Mouse (Mus musculus) cortical plate, adult 2 months (tissue): Measurements from ENCODE around the gene Olfr1507. TPM values are rescaled to one million over a fixed set of nuclear protein-coding genes. Genes with fewer than 3 reads are reported as not detected.

Source experiments
- H3K27ac ChIP-seq: fragments of 200-500 bp; 2 replicates; pipeline ENCODE4 v1.5.1; 2012; ENCODE audit warnings: low read length, control low read depth, inconsistent platforms; ENCODE audit not compliant: insufficient read depth
- H3K4me1 ChIP-seq: fragments of 200-500 bp; 2 replicates; pipeline ENCODE4 v1.6.1; 2011; ENCODE audit warnings: low read length; ENCODE audit not compliant: control insufficient read depth, insufficient read depth
- H3K4me3 ChIP-seq: fragments of 200-500 bp; 2 replicates; pipeline ENCODE4 v1.5.1; 2011; ENCODE audit warnings: mild to moderate bottlenecking, low read length, control low read depth; ENCODE audit not compliant: insufficient read depth
- CTCF ChIP-seq: fragments of 200-500 bp; IDR thresholded peaks from 2 replicates; pipeline ENCODE4 v1.5.1; 2011; ENCODE audit warnings: mild to moderate bottlenecking, control low read depth, low read length; ENCODE audit not compliant: insufficient read depth; ENCODE audit errors: extremely low read depth
- POLR2A ChIP-seq: fragments of 200-500 bp; IDR thresholded peaks from 2 replicates; pipeline ENCODE4 v1.6.1; 2011; ENCODE audit warnings: mild to moderate bottlenecking, low read length, control low read depth; ENCODE audit not compliant: insufficient read depth; ENCODE audit errors: extremely low read depth
- polyA plus RNA-seq: library from polyadenylated mRNA; depleted of rRNA; stranded (reverse); fragments of >200 nt; gene quantifications from 2 replicates; pipeline ENCODE4 v1.2.3, GENCODE M21; 2012; rRNA removed

The Olfr1507 gene
- not detected in 2 replicates for polyA plus RNA-seq

DNA sequence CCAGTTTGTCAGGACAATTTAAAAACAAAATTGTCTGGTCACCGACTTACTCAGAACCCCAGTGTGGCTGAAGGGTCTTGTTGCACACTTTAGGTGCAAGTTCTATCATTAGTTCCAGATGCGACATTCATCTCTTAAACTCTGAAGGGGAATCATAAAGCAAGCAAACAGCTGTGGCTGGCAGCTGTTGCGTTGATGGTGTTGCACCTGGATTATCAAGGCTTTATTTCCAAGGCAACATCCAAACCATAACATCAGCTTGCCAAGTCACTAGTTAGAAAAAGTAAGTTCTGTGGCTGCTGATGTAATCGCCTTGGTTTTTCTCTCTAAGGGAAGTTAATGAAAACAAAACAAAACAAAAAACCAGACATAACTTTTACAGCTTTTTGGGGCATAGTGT, at the start of gene Olfr1507:
Olfr1507 (minus strand) TSS at position 234 of the 400 bp plus-strand sequence.
- no peak for TF ChIP-seq CTCF
- no peak for TF ChIP-seq POLR2A
- Histone ChIP-seq H3K27ac (no peak within 1 kb of the TSS), H3K4me1 (no peaks in the 10 kb centered on the region), H3K4me3 (no peak within 1 kb of the TSS)

DNA sequence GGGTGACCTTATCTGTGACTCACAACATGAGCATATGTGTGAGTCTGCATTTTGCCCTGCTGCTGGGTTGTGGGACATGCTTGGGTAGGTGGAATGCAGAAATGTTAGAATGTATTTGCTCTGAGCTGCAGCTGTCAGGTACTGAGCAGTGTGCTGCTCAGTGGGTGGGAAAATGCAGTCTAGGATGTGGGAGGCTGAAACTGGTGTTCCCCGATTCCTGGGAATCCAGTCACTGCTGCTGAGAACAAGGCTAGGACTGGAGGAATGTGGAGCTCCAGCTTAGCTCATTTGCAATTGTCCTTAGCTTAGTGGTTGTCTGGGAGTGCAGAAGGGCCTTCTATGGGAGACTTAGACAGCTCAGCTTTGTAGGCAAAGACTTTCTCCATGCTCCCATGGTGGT, 37.8 kb upstream of the Olfr1507 start:
- TF ChIP-seq POLR2A (no peak), CTCF (no peak)
- Histone ChIP-seq H3K4me1 (no peaks in the 10 kb centered on the region), H3K27ac (no peak overlapping the region), H3K4me3 (no peak overlapping the region)

DNA sequence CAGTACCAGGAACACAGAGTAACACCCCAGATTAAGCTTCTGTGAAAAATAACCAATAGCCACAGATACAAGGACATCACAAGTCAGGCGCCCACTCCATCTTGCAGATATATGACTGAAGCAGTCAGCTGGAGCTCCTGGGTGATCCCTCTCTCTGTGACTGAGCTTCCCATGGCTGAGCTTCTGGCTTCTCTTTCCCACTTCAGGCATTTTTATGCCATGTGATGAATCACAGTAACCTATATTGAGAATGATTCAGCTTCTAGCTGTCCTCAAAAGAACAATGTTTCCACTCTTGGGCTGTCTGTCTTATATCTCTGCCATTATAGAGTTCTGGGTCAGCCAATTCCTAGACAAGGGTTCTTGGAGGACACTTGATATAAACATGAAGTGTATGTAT, 29.4 kb upstream of the Olfr1507 start:
- Histone ChIP-seq H3K27ac (no peak overlapping the region), H3K4me3 (no peak overlapping the region), H3K4me1 (no peaks in the 10 kb centered on the region)
- no peak for TF ChIP-seq CTCF
- no peak for TF ChIP-seq POLR2A

DNA sequence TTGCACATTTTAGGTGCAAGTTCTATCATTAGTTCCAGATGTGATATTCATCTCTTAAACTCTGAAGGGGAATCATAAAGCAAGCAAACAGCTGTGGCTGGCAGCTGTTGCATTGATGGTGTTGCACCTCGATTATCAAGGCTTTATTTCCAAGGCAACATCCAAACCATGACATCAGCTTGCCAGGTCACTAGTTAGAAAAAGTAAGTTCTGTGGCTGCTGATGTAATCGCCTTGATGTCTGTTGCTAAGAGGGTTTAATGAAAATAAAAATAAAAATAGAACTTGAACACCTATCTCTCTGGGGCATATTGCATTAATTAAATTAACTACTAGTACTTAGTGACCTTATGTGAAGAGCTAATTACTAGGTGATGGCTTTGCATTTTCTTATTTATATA, 28.2 kb downstream of the Olfr1507 start, which contains the start of gene Olfr1508:
Olfr1508 (minus strand) TSS at position 101 of the 400 bp plus-strand sequence.
- Histone ChIP-seq H3K4me3 (no peak within 1 kb of the TSS), H3K27ac (no peak within 1 kb of the TSS), H3K4me1 (no peaks in the 10 kb centered on the region)
- TF ChIP-seq CTCF (no peak), POLR2A (no peak)

DNA sequence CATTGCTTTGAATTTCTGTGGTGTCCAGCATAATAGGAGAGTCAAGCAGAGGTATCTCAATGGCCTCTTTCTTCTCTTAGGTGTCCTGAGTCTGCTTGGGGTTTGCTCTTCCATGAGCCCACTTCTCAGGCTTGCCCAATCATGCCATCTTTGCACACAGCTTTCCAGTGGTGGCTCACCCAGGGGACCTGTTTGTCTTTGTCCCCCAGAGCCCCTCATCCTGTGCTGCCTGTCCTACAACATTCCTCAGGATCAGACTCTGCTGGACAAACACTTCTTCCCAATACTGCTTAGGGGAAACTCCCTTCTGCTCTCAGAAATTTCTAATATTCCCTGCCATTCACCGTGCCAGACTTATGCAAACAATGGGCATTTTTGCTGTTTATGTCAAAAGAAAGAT, 29.8 kb downstream of the Olfr1507 start:
- no peak overlapping the region for H3K27ac ChIP-seq
- TF ChIP-seq POLR2A: no peak
- no peak for TF ChIP-seq CTCF
- H3K4me1 ChIP-seq: no peaks in the 10 kb centered on the region
- no peak overlapping the region for H3K4me3 ChIP-seq

DNA sequence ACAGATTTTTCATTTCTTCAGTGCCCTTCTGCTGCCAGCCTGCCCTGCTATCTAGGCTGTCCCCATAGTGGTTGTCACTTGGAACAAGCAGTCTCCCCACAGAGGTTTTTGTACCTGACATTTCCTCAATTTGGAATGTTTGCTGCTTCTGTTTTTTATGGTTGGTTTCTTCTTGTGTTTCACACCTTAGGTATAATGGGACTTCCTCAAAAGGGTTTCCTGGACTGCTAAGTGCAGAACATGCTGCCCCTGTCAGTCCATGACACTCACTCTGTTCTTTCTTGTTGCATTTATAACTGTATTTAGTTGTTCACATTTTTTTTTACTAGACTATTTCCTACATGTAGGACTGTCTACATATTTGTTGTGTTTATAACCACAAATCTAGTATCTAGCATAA, 33.6 kb downstream of the Olfr1507 start:
- TF ChIP-seq POLR2A: no peak
- no peak for TF ChIP-seq CTCF
- H3K4me3 ChIP-seq: no peak overlapping the region
- H3K4me1 ChIP-seq: no peaks in the 10 kb centered on the region
- H3K27ac ChIP-seq: no peak overlapping the region

DNA sequence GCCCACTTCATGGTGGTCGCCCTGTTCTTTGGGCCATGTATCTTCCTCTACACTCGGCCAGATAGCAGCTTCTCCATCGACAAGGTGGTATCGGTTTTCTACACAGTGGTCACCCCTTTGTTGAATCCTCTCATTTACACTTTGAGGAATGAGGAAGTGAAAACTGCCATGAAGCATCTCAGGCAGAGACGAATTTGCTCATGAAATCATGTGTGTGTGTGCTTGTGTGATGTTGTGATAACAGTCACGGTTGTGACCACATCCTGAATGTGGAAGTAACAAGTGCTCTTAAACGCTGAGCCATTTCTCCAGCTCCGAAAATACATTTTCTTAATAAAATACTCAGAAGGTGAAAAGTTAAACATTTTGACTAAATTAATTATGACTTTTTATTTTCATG, 44.4 kb downstream of the Olfr1507 start:
- no peak overlapping the region for H3K27ac ChIP-seq
- TF ChIP-seq POLR2A (no peak), CTCF (no peak)
- no peaks in the 10 kb centered on the region for H3K4me1 ChIP-seq
- H3K4me3 ChIP-seq: no peak overlapping the region

DNA sequence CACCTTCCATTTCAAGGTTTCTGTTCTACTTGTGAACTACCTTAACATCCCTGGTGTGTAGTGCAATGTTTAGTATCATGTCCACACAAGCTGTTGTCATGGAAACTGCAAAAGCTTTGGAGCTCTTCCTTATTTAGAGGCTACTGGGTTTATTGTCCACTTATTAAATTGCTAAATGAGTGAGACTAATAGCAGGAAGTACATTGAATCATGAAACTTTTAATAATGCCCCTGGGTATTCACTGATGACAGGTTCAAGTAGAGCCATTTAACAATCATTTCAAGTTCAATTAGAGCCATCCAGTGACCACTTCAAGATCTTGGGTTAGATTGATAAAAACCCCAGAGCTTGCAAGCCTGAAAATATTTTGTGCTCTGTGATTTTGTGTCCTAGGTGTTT, 52.9 kb downstream of the Olfr1507 start, which contains the start of gene Olfr1509:
Olfr1509 (plus strand) TSS at position 301 of the 400 bp plus-strand sequence.
- Histone ChIP-seq H3K4me1 (no peaks in the 10 kb centered on the region), H3K27ac (no peak within 1 kb of the TSS)
- TF ChIP-seq CTCF (no peak), POLR2A (no peak)

More for the DNA sequence above, 52.9 kb downstream of the Olfr1507 start, which contains the start of gene Olfr1509:
- H3K4me3 ChIP-seq: no peak within 1 kb of the TSS

Other genes starting within 250 kb of the Olfr1507 start
- gene Chd8, start 238.0 kb downstream of the Olfr1507 start, polyA plus RNA-seq: 53.5 and 60.7 TPM in 2 replicates
- gene Tox4, start 216.6 kb downstream of the Olfr1507 start, polyA plus RNA-seq: 41.2 and 42.4 TPM in 2 replicates
- gene Rab2b, start 216.2 kb downstream of the Olfr1507 start, polyA plus RNA-seq: 42.0 and 44.4 TPM in 2 replicates
- gene Mettl3, start 190.6 kb downstream of the Olfr1507 start, polyA plus RNA-seq: 28.7 and 28.8 TPM in 2 replicates
- gene Sall2, start 167.0 kb downstream of the Olfr1507 start, polyA plus RNA-seq: 24.6 and 26.5 TPM in 2 replicates
- not detected in 2 replicates for gene Olfr1513, start 139.3 kb downstream of the Olfr1507 start, polyA plus RNA-seq
- not detected in 2 replicates for gene Olfr1512, start 116.6 kb downstream of the Olfr1507 start, polyA plus RNA-seq
- not detected in 2 replicates for gene Olfr1511, start 98.4 kb downstream of the Olfr1507 start, polyA plus RNA-seq
- gene Olfr1510, start 81.4 kb downstream of the Olfr1507 start, polyA plus RNA-seq: not detected in 2 replicates
- gene Olfr1509, start 52.8 kb downstream of the Olfr1507 start, polyA plus RNA-seq: not detected in 2 replicates
- not detected in 2 replicates for gene Olfr1508, start 28.3 kb downstream of the Olfr1507 start, polyA plus RNA-seq